In the genomic region with DNA sequence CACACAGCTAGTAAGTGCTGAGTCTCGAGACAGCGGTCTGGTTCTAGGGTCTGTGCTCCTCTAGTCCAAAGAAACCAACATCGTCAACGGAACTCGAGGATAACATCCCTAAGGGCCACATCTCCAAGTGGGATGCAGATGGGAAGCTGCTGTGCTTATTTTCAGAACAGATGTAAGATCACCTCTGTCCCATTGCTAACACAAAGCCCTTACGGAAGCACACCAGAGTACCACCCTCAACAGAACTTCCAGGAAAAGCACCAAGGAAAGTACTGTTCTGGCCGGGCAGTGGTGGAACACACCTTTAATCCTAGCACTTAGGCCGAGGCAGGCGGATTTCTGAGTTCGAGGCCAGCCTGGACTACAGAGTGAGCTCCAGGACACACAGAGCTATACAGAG, we compare ENCODE assay signal across 32 mouse cellular contexts. TPM values are rescaled to one million over a fixed set of nuclear protein-coding genes. Genes with fewer than 3 reads are reported as not detected.
A peak's percentile ranks its signal among the peaks of the same experiment; 100 is the strongest.
DNase-seq lines count a peak whose midpoint lies in the region; ATAC-seq and TF ChIP-seq lines count a peak whose summit lies in the region.
"Had no signal": no experiment of that assay in that cellular context is flagged by ENCODE, and none has a peak within 500 bp of the region (broad histone marks: within the 10 kb centered on the region; RNA-seq: fewer than 3 reads in every experiment).

No protein-coding gene starts in this region.

- 93% methylated on average over 10 of the region's 10 CpGs for WGBS in liver, embryonic 11.5 days
- 85% methylated on average over 10 of the region's 10 CpGs for WGBS in liver, postnatal 0 days (ENCODE audit: insufficient replicate concordance)

- TF ChIP-seq CTCF in liver, postnatal 0 days (IDR thresholded peaks at IDR 0.05; ENCODE audit: low read depth) = no peak

- H3K9me3 ChIP-seq in liver, embryonic 11.5 days (ENCODE audit: control insufficient read depth, low read length) = no peaks in the 10 kb centered on the region
- H3K9me3 ChIP-seq in liver, postnatal 0 days (ENCODE audit: low read length) = no peaks in the 10 kb centered on the region
- H3K9me3 ChIP-seq: embryonic facial prominence, embryonic 13.5 days; embryonic facial prominence, embryonic 15.5 days; forebrain, embryonic 10.5 days; forebrain, embryonic 12.5 days had no signal

- H3K4me1 ChIP-seq in liver, embryonic 11.5 days (replicated peaks; ENCODE audit: control insufficient read depth, insufficient read depth, low read length) = no peaks in the 10 kb centered on the region
- H3K4me1 ChIP-seq in liver, postnatal 0 days (ENCODE audit: insufficient read depth) = no peaks in the 10 kb centered on the region
- H3K4me1 ChIP-seq: embryonic facial prominence, embryonic 13.5 days; embryonic facial prominence, embryonic 15.5 days; forebrain, embryonic 10.5 days; forebrain, embryonic 12.5 days had no signal

- no peak overlapping the region for H3K4me2 ChIP-seq in liver, embryonic 11.5 days
- no peak overlapping the region for H3K4me2 ChIP-seq in liver, postnatal 0 days (ENCODE audit: low read depth, low read length)
- H3K4me2 ChIP-seq: embryonic facial prominence, embryonic 13.5 days; embryonic facial prominence, embryonic 15.5 days; forebrain, embryonic 12.5 days had no signal

- DNase-seq in heart, adult 11 months = peak; percentile 65
- no peak for DNase-seq in heart, postnatal 4 days
- DNase-seq in liver, embryonic 11.5 days (ENCODE audit: low spot score) = no peak
- DNase-seq in liver, postnatal 0 days = no peak
- DNase-seq in testis, postnatal 10 days (ENCODE audit: low spot score) = no peak
- no peak for DNase-seq in cerebellum, postnatal 4 days (ENCODE audit: low spot score in 2 of 2)
- DNase-seq: adrenal gland, adult 8-10 months; adrenal gland, postnatal 14 days; adrenal gland, postnatal 36 days; B cell, adult 2 months; cerebellum, adult 11-12 months; cerebellum, adult 9-10 months; cerebellum, postnatal 10 days; cerebellum, postnatal 25 days; embryo, embryonic 11 days had no signal

- no peak overlapping the region for H3K9ac ChIP-seq in liver, embryonic 11.5 days (ENCODE audit: low read depth, low read length)
- H3K9ac ChIP-seq in liver, postnatal 0 days (replicated peaks) = no peak overlapping the region
- H3K9ac ChIP-seq: embryonic facial prominence, embryonic 13.5 days; embryonic facial prominence, embryonic 15.5 days; forebrain, embryonic 12.5 days had no signal

- no peak overlapping the region for H3K4me3 ChIP-seq in liver, embryonic 11.5 days (ENCODE audit: low read depth, low read length)
- no peak overlapping the region for H3K4me3 ChIP-seq in liver, postnatal 0 days (ENCODE audit: low read depth, low read length)
- H3K4me3 ChIP-seq: embryonic facial prominence, embryonic 13.5 days; embryonic facial prominence, embryonic 15.5 days; erythroblast, embryonic 14.5 days; forebrain, embryonic 10.5 days; forebrain, embryonic 12.5 days had no signal

- H3K27ac ChIP-seq in liver, embryonic 11.5 days (ENCODE audit: low read depth, low read length) = no peak overlapping the region
- H3K27ac ChIP-seq in liver, postnatal 0 days (ENCODE audit: low read depth) = no peak overlapping the region
- H3K27ac ChIP-seq: embryonic facial prominence, embryonic 13.5 days; embryonic facial prominence, embryonic 15.5 days; forebrain, embryonic 10.5 days; forebrain, embryonic 12.5 days had no signal

- H3K36me3 ChIP-seq in liver, embryonic 11.5 days (ENCODE audit: control insufficient read depth, insufficient read depth, low read length) = peaks cover 31% of the 10 kb centered on the region
- peaks cover 74% of the 10 kb centered on the region for H3K36me3 ChIP-seq in liver, postnatal 0 days (replicated peaks; ENCODE audit: insufficient read depth, low read length)

- ATAC-seq in liver, embryonic 11.5 days (replicated peaks; ENCODE audit: low FRiP score) = 0 out of 2 replicates have a peak, but pooled peaks have one; percentile 20
- ATAC-seq in liver, postnatal 0 days = no peak
- peak; percentile 33; the same call in 1 of the 2 replicates for ATAC-seq in megakaryocyte, adult 5-6 weeks (ENCODE audit: poor library complexity, severe bottlenecking)
- ATAC-seq: activated CD4-positive, CD25-positive, alpha-beta regulatory T cell, adult 4 months; CD4-positive, CD25-positive, alpha-beta regulatory T cell, adult 4 months; forebrain, embryonic 14.5 days; forebrain, embryonic 16.5 days; Patski had no signal

- no peaks in the 10 kb centered on the region for H3K27me3 ChIP-seq in liver, embryonic 11.5 days (replicated peaks; ENCODE audit: control insufficient read depth, insufficient read depth, low read length)
- H3K27me3 ChIP-seq in liver, postnatal 0 days (ENCODE audit: insufficient read depth, low read length) = no peaks in the 10 kb centered on the region
- H3K27me3 ChIP-seq: CH12.LX; embryonic facial prominence, embryonic 13.5 days; embryonic facial prominence, embryonic 15.5 days; forebrain, embryonic 12.5 days; Patski had no signal

- TF ChIP-seq EP300 in liver, postnatal 0 days (IDR thresholded peaks at IDR 0.05; ENCODE audit: low read depth) = no peak

RNA-seq across cellular contexts. Expression of a gene that starts 6.9 kb away (rescaled TPM):
- total RNA-seq in heart, postnatal 4 days (2021) = not detected
- polyA plus RNA-seq in liver, embryonic 11.5 days (2014; fragmentation: Nextera tagmentation; extraction: Ambion mirVana) = 3.3 TPM in 1 of 2 replicates, not detected in the other
- polyA plus RNA-seq in liver, postnatal 0 days (2015; fragmentation: Nextera tagmentation; extraction: Ambion mirVana) = not detected in 2 replicates
- total RNA-seq in megakaryocyte, adult 5-6 weeks (2015) = not detected in 2 replicates
- not detected in 2 replicates for total RNA-seq in megakaryocyte, adult 5-6 weeks (2017)
- total RNA-seq: adrenal gland, adult 18-20 months; adrenal gland, adult 8-10 months; adrenal gland, postnatal 14 days; adrenal gland, postnatal 36 days; common myeloid progenitor, adult 5-6 weeks; ES-E14 had no signal
- polyA plus RNA-seq: activated CD4-positive, CD25-positive, alpha-beta regulatory T cell, adult 4 months; CD4-positive, CD25-positive, alpha-beta regulatory T cell, adult 4 months; cerebellum, adult 2 months; embryonic facial prominence, embryonic 11.5 days; embryonic facial prominence, embryonic 13.5 days; embryonic facial prominence, embryonic 15.5 days; erythroblast, embryonic 14.5 days; forebrain, embryonic 10.5 days; forebrain, embryonic 16.5 days had no signal

RNA-seq across cellular contexts. Expression of a gene that starts 12.0 kb away (rescaled TPM):
- total RNA-seq in heart, postnatal 4 days (2021) = 10 to 100 TPM; 43.2 to 48.2 TPM
- 53.8 and 54.2 TPM in 2 replicates for polyA plus RNA-seq in liver, embryonic 11.5 days (2014; fragmentation: Nextera tagmentation; extraction: Ambion mirVana)
- 18.9 and 21.7 TPM in 2 replicates for polyA plus RNA-seq in liver, postnatal 0 days (2015; fragmentation: Nextera tagmentation; extraction: Ambion mirVana)
- total RNA-seq in megakaryocyte, adult 5-6 weeks (2015) = 49.3 and 68.2 TPM in 2 replicates
- 22.2 and 26.3 TPM in 2 replicates for total RNA-seq in megakaryocyte, adult 5-6 weeks (2017)
